Mouse (Mus musculus) lung, embryonic 16.5 days (tissue): ENCODE measurements at regions not wholly inside any gene's neighbourhood (a gene's known extent, or its start where the extent isn't known, plus 50 kb on each side); places are given as distances from the start of the nearest gene placed in this dataset.

ENCODE experiments used
- ATAC-seq: fragments of 200-750 bp; cut with Nextera tagmentation; 2 replicates; pipeline ENCODE4 v1.8.0; 2017; ENCODE audit warnings: low read depth, mild to moderate bottlenecking, moderate library complexity
- H3K27ac ChIP-seq: fragments of 300-500 bp; sonication (generic); 2 replicates; pipeline ENCODE4 v1.5.1; 2014; ENCODE audit warnings: mild to moderate bottlenecking, control low read depth, low read length
- H3K27me3 ChIP-seq: fragments of 300-500 bp; sonication (generic); 2 replicates; pipeline ENCODE4 v1.6.1; 2014; ENCODE audit warnings: low read depth, low read length, mixed read lengths; ENCODE audit not compliant: control insufficient read depth, insufficient read depth
- H3K36me3 ChIP-seq: fragments of 300-500 bp; sonication (generic); 2 replicates; pipeline ENCODE4 v1.6.1; 2014; ENCODE audit warnings: low read length; ENCODE audit not compliant: control insufficient read depth, insufficient read depth
- H3K4me1 ChIP-seq: fragments of 300-500 bp; sonication (generic); replicated peaks from 2 replicates; pipeline ENCODE4 v1.6.1; 2014; ENCODE audit warnings: low read length, mixed read lengths; ENCODE audit not compliant: control insufficient read depth, insufficient read depth
- H3K4me2 ChIP-seq: fragments of 300-500 bp; sonication (generic); 2 replicates; pipeline ENCODE4 v1.6.1; 2014; ENCODE audit warnings: low read depth, low read length, control low read depth
- H3K4me3 ChIP-seq: fragments of 300-500 bp; sonication (generic); 2 replicates; pipeline ENCODE4 v1.5.1; 2014; ENCODE audit warnings: mild to moderate bottlenecking, low read length, control low read depth
- H3K9ac ChIP-seq: fragments of 300-500 bp; sonication (generic); 2 replicates; pipeline ENCODE4 v1.6.1; 2014; ENCODE audit warnings: low read length, control low read depth
- H3K9me3 ChIP-seq: fragments of 300-500 bp; sonication (generic); 2 replicates; pipeline ENCODE4 v1.6.1; 2016; ENCODE audit warnings: low read length; ENCODE audit not compliant: control insufficient read depth
- WGBS: fragments of 180-500 bp; shearing (Covaris S2); extraction: QIAGEN DNeasy Blood & Tissue Kit; methylation state at CpG from one replicate; pipeline ENCODE4 v1.1.7; 2014; 5-methylcytosine and 5-hydroxymethylcytosine counted together

DNA sequence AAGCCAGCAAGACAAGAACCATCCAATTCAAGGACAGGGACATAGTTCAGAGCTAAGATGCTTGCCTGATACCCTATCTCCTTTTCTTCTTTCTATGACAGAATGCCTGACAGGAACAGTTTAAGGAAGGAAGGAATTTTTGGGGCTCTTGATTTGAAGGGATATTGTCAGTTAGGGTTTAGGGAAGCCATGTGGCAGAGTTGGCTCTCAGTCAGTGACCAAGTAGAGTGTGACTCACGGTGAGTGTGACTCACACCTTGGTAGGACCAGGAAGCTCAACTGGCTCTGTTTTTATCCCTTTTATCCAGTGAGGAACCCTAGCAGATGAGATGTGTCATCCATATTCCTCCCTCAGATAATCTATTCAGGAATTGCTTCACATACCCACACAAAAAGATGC is 224.6 kb downstream of the Gm11077 start:
- no peak overlapping the region for H3K9ac ChIP-seq
- no peak overlapping the region for H3K4me2 ChIP-seq
- H3K36me3 ChIP-seq = no peaks in the 10 kb centered on the region
- H3K27ac ChIP-seq = no peak overlapping the region
- WGBS = 67% methylated on average over 1 of the region's 1 CpGs
- no peaks in the 10 kb centered on the region; the same call in 1 of the 2 replicates for H3K4me1 ChIP-seq
- H3K4me3 ChIP-seq = no peak overlapping the region
- H3K27me3 ChIP-seq = no peaks in the 10 kb centered on the region
- ATAC-seq = no peak
- no peaks in the 10 kb centered on the region for H3K9me3 ChIP-seq

DNA sequence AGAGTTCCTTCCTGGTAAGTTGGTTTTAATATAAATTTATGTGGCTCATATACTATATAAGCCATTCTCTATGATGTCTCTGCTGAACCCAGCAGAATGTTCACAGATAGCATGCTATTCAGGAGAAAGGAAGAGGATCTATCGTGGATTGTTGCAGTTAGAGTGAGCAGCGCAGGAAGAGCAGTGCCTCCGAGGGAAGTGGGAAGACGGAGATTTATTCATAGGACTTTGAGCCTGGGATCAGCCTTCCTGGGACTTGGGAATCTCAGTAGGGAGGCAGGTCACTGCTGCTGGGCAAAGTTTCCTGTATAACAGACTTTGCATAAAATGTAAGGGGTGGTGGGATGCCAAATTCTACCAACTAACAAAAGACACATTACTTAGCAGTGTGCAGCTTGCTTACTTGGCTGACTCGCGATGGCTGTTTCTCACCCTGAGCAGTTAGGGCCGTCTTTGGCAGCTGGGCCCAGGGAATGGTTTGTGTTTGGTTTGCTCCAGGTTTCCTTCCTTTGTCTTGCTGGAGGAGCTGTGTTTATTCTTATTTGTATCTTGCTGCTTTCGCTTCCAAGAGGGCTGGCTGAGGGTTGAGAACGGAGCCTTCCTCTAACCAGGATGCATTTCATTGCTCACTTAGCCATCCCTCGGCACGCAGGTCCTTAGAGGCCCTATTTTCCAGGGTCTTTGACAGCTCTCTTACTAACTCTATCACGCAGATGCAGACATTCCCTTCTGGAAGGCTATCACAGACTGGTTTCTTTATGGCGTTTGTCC is 226.9 kb downstream of the Gm11077 start:
- no peak overlapping the region for H3K4me3 ChIP-seq
- no peak overlapping the region for H3K9ac ChIP-seq
- H3K36me3 ChIP-seq = no peaks in the 10 kb centered on the region
- H3K27me3 ChIP-seq = no peaks in the 10 kb centered on the region
- no peak overlapping the region; the same call in 1 of the 2 replicates for H3K4me2 ChIP-seq
- peak overlapping the region; percentile 50 for H3K27ac ChIP-seq
- 37% methylated on average over 13 of the region's 13 CpGs for WGBS
- no peaks in the 10 kb centered on the region for H3K9me3 ChIP-seq
- peak; percentile 84 for ATAC-seq
- H3K4me1 ChIP-seq = no peaks in the 10 kb centered on the region; the same call in 1 of the 2 replicates

GRCm38 (mm10) chr6:140956522-140956863 is 227.4 kb downstream of the Gm11077 start:
- no peak; the same call in 1 of the 2 replicates for ATAC-seq
- WGBS = 57% methylated on average over 4 of the region's 4 CpGs
- Histone ChIP-seq H3K27ac (peak overlapping the region; percentile 50), H3K4me1 (no peaks in the 10 kb centered on the region; the same call in 1 of the 2 replicates), H3K4me3 (no peak overlapping the region), H3K36me3 (no peaks in the 10 kb centered on the region), H3K9me3 (no peaks in the 10 kb centered on the region), H3K9ac (no peak overlapping the region), H3K4me2 (no peak overlapping the region), H3K27me3 (no peaks in the 10 kb centered on the region)

- H3K9me3 ChIP-seq = no peaks in the 10 kb centered on the region
- no peaks in the 10 kb centered on the region for H3K4me1 ChIP-seq
- no peak overlapping the region for H3K4me3 ChIP-seq
- no peak overlapping the region for H3K27ac ChIP-seq
- H3K36me3 ChIP-seq = no peaks in the 10 kb centered on the region
- H3K9ac ChIP-seq = no peak overlapping the region
- no peak for ATAC-seq
- 73% methylated on average over 11 of the region's 11 CpGs for whole genome bisulfite sequencing
- no peaks in the 10 kb centered on the region for H3K27me3 ChIP-seq
- no peak overlapping the region for H3K4me2 ChIP-seq
Measured at GRCm38 (mm10) chr6:140961987-140962386, 232.9 kb downstream of the Gm11077 start.

DNA sequence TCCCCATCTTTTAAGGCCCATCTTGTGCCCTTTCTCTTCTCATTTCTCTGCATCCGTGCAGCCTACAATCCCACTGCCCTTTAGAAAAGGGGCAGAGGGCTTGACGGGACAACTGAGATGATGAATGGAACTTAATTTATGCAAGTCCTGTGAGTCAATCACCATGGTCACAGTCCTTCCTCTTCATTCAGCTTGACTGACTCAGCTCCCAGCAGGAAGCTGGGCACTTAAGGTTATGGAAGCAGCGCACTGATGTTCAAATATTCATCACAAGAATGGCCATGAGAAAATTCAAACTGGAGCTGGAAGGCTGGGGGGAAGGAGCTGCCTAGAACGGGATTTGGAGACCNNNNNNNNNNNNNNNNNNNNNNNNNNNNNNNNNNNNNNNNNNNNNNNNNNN is 233.5 kb downstream of the Gm11077 start:
- Histone ChIP-seq H3K4me3 (no peak overlapping the region), H3K36me3 (no peaks in the 10 kb centered on the region), H3K9ac (no peak overlapping the region), H3K4me2 (no peak overlapping the region), H3K9me3 (no peaks in the 10 kb centered on the region), H3K27me3 (no peaks in the 10 kb centered on the region), H3K27ac (no peak overlapping the region), H3K4me1 (no peaks in the 10 kb centered on the region)
- WGBS = 72% methylated on average over 4 of the region's 4 CpGs
- ATAC-seq = no peak

DNA sequence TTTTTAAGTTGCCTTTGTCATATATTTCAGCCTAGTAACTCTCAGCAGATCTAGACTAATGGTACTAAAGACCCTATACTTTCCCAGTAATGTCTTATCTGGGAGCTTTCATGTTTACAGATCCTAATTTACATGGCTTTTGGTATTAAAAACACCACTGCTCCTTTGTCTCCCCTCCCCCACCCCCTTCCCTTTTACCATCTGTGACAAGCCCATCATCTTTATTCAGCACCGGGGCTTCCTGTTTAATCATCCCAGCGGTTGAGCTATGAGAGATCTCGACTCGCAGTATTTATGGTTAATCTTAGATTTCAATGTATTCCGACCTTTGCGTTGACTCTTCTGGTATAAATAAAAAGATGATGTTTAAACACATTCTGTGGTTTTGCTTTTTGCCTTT is 244.6 kb downstream of the Gm11077 start:
- H3K9me3 ChIP-seq = 0 out of 2 replicates have a peak, but pooled peaks cover 4% of the 10 kb centered on the region
- H3K36me3 ChIP-seq = no peaks in the 10 kb centered on the region
- H3K27ac ChIP-seq = no peak overlapping the region
- H3K4me1 ChIP-seq = no peaks in the 10 kb centered on the region
- no peaks in the 10 kb centered on the region for H3K27me3 ChIP-seq
- no peak overlapping the region for H3K4me3 ChIP-seq
- no peak overlapping the region for H3K9ac ChIP-seq
- H3K4me2 ChIP-seq = no peak overlapping the region
- no peak for ATAC-seq
- WGBS = 38% methylated on average over 6 of the region's 6 CpGs

DNA sequence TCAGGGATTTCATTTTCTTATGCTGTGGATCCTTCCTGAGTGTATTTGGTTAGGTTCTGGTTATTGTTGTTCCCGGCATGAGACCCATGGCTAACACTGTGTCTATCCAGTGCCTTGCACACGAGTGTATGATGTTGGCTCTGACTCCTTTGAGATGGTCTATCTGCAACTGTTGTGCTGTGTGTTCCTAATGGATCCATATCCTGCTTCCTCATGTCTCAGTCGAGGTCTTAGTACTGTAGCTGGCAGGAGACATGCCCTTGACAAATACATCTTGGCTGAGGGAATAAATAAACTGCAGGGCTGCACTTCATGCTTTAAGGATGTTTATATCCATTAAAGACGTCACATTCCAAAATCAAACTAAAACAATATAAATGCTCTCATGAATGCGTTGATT is 247.9 kb downstream of the Gm11077 start:
- Histone ChIP-seq H3K27me3 (no peaks in the 10 kb centered on the region), H3K9me3 (0 out of 2 replicates have a peak, but pooled peaks cover 4% of the 10 kb centered on the region), H3K36me3 (no peaks in the 10 kb centered on the region), H3K4me1 (no peaks in the 10 kb centered on the region), H3K4me3 (no peak overlapping the region), H3K9ac (no peak overlapping the region), H3K4me2 (no peak overlapping the region), H3K27ac (peak overlapping the region; percentile 37; the same call in 1 of the 2 replicates)
- 42% methylated on average over 5 of the region's 5 CpGs for WGBS
- peak; percentile 75 for ATAC-seq

GRCm38 (mm10) chr6:140983610-140984009 is 254.5 kb downstream of the Gm11077 start:
- Histone ChIP-seq H3K4me3 (no peak overlapping the region), H3K27me3 (no peaks in the 10 kb centered on the region), H3K9ac (no peak overlapping the region), H3K36me3 (no peaks in the 10 kb centered on the region), H3K4me2 (no peak overlapping the region), H3K9me3 (no peaks in the 10 kb centered on the region; the same call in 1 of the 2 replicates), H3K4me1 (no peaks in the 10 kb centered on the region), H3K27ac (no peak overlapping the region)
- ATAC-seq = no peak
- 89% methylated on average over 8 of the region's 8 CpGs for WGBS

GRCm38 (mm10) chr6:140984249-140984648 is 255.2 kb downstream of the Gm11077 start:
- no peak overlapping the region for H3K27ac ChIP-seq
- no peaks in the 10 kb centered on the region; the same call in 1 of the 2 replicates for H3K9me3 ChIP-seq
- no peak overlapping the region for H3K4me2 ChIP-seq
- no peaks in the 10 kb centered on the region for H3K36me3 ChIP-seq
- H3K9ac ChIP-seq = no peak overlapping the region
- ATAC-seq = no peak
- 90% methylated on average over 7 of the region's 7 CpGs for WGBS
- no peaks in the 10 kb centered on the region for H3K4me1 ChIP-seq
- H3K27me3 ChIP-seq = no peaks in the 10 kb centered on the region
- no peak overlapping the region for H3K4me3 ChIP-seq
